Mouse (Mus musculus) 416B (cell line): ENCODE data around the gene Ttc7b.
A peak's percentile ranks its signal among the peaks of the same experiment; 100 is the strongest.

Experiments used
- DNase-seq: peaks from one replicate; pipeline ENCODE4 v3.0.0; 2011; ENCODE audit warnings: low read depth

Ttc7b gene

DNA sequence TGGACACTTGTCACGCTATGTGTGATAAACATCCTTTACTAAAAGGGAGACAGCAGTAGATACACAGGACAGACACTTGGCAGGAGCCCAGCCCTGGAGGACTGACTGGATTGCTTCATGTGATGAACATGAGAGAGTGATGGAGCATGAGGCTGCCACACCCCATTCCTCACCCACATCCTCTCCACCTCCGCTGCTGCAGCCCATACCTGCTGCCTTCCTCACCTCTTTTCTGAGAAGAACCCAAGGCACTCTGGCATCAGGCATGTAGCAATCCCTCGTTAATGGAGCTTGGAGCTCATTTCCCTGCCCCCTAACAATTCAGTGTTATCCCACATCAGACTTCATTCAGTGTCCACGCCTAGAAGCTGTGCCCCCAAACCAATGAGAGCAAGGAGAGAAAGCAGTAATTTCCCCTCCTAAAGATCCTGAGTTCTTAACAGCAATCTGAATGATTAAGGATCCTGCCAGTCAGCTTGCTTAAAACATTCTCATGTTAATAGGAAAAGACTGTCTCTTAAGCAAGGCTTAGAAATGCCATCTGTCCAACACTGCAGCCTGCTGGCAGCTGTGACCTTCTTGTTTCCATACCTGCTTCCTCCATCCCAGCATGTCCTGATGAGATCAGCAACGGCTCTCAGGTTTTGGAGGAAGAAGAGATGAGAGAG lies 183.1 kb downstream of the Ttc7b start:
- peak; percentile 32 for DNase-seq

DNA sequence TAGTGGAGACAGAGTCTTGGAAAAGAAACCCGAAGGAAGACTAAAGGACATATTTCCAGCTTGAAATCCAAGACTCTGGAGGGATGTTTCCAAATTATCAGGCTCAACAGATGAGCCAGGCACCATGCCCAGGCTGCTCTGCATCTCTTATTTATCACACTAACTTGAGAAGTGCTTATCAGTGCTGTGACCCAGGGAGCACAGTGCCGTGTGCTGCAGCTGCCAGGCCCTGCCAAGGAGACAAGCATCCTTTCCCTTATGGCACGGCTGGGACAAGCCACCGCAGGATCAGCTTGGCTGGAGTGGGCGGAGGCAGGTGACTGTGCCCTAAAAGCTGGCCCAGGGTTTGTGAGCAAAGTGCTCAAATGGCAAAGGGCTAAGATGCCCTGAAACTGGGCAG lies 184.4 kb downstream of the Ttc7b start:
- no peak for DNase-seq

GRCm38 (mm10) chr12:100331806-100332205 lies 188.8 kb downstream of the Ttc7b start:
- DNase-seq: no peak

DNA sequence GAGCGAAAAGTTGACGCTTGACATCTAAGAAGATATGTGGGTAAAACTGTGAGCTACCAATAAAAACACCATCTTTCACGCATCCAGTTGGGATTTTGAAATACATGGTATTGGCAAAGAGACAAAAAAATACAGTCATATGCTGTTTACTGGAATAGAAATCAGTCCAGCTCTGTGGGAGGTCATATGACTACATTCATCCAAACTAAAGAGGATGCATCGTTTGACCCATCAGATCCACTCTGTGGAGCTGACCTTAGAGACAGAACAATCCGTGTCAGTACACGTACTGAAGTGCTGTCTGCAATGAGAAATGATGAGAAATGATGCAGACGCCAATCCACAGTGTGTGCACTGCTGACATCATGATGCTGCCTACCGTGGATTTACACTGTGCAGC lies 190.4 kb downstream of the Ttc7b start:
- DNase-seq: no peak

DNA sequence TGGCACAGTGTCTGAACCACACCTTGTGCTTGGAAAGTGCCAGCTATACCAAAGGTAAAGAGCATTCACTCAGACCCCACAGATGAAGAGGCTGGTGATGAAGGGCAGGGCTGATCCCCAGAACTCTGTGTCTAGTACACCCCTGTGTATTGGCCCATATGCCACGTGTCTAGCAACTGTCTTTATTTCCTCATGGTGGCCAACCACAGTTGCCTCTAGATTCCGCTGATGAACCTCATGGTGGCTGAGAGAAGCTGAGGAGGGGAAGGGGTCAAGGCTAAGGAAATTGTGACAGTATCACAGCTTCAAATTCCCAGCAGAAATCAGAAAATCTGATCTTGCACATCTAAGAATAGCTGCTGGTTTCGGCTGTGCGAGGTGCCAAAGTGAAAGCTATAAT lies 191.6 kb downstream of the Ttc7b start:
- peak; percentile 72 for DNase-seq

- DNase-seq: peak; percentile 9
Measured at GRCm38 (mm10) chr12:100328557-100328956, 192.1 kb downstream of the Ttc7b start.

DNA sequence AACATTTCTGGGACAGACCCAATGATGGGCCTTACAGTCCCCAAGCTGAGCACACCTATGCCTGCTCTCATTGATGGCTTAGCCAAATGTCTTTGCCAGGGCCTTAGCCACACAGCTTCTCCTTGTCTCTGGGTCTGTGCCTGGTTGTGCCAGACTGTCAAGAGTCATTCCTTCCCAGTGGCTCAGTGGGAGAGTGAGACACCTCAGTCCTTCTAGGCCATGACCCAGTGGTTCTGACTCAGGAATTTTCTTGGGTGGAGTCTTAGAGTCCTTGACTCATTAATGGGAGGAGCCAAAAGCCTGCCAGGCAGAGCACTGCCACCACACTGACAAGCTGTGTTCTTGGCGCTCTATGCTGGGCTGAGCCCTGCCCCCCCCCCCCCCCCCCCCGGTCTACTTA lies 193.9 kb downstream of the Ttc7b start:
- peak; percentile 57 for DNase-seq

DNA sequence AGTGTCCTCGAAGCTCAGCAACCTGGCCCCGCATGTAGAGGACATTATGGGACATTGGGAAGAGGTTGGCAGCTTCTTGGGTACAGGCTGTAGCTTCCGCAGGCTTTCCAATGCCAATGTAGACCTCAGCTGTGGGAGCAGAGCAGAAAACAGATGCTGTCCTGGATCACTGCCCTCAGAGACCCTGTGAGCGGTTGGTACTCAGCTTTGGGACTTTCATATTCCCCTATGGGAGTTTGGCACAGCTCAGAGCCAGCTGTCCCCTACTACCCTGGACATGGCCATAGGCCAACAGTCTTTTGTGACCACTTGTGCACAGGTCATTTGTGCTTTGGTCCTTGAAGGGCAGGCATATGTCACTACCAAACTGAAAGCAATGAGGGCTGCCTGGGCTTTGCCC lies 195.0 kb downstream of the Ttc7b start:
- no peak for DNase-seq

- no peak for DNase-seq
Measured at GRCm38 (mm10) chr12:100325212-100325611, 195.4 kb downstream of the Ttc7b start.

DNA sequence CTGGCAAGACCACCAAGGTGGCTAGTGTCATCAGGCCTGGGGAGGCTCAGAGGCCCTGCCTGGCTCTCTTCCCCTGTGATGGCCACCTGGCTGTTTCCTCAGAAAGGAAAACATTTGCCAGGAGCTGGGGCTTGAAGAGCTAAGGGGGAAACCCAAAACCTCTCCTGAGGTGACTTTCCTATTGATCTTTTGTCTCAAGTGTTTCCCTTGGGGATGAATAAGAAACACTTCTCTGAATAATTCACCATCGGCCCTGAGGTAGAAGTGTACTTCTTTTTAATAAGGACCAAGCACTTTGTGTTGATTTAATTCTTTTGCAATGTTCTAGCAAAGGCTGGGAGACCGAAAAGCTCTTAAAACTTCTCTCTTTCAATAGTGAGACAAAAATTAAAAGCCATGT lies 197.0 kb downstream of the Ttc7b start:
- DNase-seq: no peak

- no peak for DNase-seq
Measured at GRCm38 (mm10) chr12:100322225-100322624, 198.4 kb downstream of the Ttc7b start.

DNA sequence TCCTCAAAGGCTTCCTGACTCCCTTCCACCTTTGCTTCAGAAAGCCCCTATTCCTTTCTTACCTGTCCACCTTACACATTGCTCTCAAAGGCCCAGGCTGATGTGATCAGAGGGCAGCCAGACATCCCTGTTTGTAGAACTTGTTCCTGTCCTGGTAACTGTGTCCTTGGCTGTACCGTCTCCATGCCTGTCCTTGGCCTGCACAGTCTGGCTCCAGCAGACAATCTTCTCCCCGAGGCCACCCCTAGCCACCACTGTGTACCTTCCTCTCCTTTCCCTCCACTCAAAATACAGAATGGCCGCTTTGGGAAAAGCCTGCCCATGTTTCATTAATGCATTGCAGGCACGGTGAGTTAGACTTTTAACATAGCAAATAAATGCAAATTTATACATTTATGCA lies 199.1 kb downstream of the Ttc7b start:
- no peak for DNase-seq

DNA sequence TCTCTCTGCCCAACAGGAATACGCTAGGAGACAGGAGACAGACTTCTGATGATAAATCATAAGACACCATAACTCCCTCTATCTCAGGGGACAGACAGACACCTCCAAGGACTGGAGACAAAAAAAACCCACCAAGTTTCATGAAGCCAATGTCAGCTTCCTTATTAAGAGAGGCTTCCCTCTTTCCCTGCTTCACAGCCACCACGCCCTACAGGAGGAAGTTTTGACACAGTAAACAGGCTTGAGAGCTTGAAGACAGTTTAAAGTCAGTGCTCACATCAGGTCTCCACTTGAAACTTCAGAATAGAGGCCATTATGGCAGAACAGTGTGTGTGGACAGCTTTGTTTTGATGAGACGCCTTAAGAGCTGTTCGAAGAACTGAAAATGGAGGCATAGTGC lies 200.9 kb downstream of the Ttc7b start:
- DNase-seq: no peak

GRCm38 (mm10) chr12:100317936-100318335 lies 202.7 kb downstream of the Ttc7b start:
- no peak for DNase-seq

DNA sequence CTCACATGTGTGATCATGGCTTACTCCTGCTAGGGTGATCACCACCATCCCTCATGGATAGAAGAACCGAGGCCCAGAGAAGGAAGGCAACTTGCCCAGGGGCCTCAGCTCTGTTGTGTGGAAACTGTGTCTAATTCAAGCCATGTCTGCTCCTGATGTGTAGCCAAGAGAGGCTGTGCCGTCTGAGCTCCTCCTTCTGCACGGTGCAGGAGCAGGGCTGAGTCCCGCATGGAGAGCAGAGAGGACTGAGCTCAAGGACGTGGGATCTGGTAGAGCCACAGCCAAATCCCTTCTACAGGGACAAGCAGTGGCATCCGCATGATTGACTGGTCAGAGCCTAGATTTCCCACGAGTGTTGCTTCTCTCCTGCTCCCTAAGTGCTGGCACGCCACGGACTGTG lies 204.5 kb downstream of the Ttc7b start:
- DNase-seq: no peak

GRCm38 (mm10) chr12:100315119-100315885 lies 205.3 kb downstream of the Ttc7b start:
- DNase-seq: no peak

GRCm38 (mm10) chr12:100313785-100314375 lies 206.7 kb downstream of the Ttc7b start:
- no peak for DNase-seq

DNA sequence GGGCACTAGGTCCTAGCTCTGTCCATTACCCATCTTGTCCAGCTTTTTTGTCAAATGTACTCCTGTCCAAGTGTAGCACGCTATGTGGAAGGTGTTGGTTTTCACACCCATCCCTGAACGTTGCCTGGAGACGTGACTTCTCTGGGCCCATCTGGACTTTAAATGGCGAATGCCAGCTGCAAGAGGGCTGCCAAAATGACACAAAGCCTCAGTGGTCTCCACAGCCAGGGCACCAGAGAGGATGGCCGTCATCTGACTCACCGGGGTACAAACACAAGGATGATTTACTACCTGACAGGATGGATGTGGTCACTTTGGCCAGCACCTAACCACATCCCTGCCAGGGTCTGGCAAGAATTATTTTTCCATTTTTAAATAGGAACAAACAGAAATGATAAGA lies 207.4 kb downstream of the Ttc7b start:
- peak; percentile 72 for DNase-seq

GRCm38 (mm10) chr12:100310471-100311392 lies 209.9 kb downstream of the Ttc7b start:
- DNase-seq: no peak

GRCm38 (mm10) chr12:100309201-100309600 lies 211.4 kb downstream of the Ttc7b start:
- DNase-seq: no peak

DNA sequence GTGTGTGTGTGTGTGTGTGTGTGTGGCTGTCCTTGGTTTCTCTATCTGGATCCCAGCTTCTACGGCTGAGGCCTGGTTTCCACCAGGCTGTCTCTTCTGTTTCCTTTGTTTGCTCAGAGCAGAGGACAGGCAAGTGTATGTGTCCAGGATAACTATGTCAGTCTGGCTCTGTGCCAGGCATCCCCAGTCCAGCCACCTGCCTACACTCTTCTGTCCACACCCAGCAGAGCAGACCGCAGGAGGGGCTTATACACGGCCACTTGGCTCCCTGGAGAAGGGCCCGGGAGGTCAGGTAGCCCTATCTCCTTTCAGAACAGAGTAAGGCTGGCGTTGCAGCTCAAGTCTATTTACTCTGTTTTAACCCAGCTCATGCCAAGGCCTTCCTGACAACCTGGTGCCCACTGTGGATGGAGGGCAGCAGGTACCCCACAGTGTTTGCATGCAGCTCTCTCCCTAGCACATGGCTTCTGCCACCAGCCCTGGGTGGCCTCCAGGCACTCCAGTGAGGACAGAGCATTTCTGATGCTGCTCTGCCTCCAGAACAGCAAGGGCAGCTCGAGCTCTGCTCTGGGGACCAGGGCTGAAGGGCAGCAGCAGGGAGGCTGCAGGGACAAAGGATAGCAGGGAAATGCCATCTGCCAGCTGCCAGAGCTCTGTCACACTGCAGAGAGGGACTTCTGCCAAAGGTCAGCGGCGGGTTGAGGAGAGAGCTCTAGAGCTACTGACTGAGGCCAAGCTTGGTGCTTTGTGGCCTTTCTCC lies 212.9 kb downstream of the Ttc7b start:
- no peak for DNase-seq

- no peak for DNase-seq
Measured at GRCm38 (mm10) chr12:100306336-100306735, 214.3 kb downstream of the Ttc7b start.
